Mouse (Mus musculus): ENCODE data around the gene Kcna6. TPM values are rescaled to one million over a fixed set of nuclear protein-coding genes. Genes with fewer than 3 reads are reported as not detected.
A peak's percentile ranks its signal among the peaks of the same experiment; 100 is the strongest.

Gene Kcna6
- polyA plus RNA-seq, 1 experiment from 2014 or later: 2.6 TPM

- no peaks in the 10 kb centered on the region for H3K9me3 ChIP-seq (ENCODE audit: control insufficient read depth, low read length)
- no peak for ATAC-seq (replicated peaks; ENCODE audit: low FRiP score, low TSS enrichment, low read depth)
- WGBS: 82% methylated on average over 6 of the region's 6 CpGs
These were observed 27.9 kb downstream of the Kcna6 start for GRCm38 (mm10) chr6:126712531-126712930.

GRCm38 (mm10) chr6:126705936-126706335, 34.5 kb downstream of the Kcna6 start:
- Histone ChIP-seq H3K27ac (ENCODE audit: low read depth) (no peak overlapping the region), H3K4me1 (replicated peaks; ENCODE audit: control insufficient read depth, insufficient read depth, low read length) (no peaks in the 10 kb centered on the region), H3K9ac (ENCODE audit: low read length) (no peak overlapping the region), H3K27me3 (replicated peaks; ENCODE audit: control insufficient read depth, insufficient read depth, low read length) (peaks cover 6% of the 10 kb centered on the region; the same call in 1 of the 2 replicates), H3K9me3 (ENCODE audit: control insufficient read depth, low read length) (no peaks in the 10 kb centered on the region), H3K4me2 (ENCODE audit: low read length) (no peak overlapping the region), H3K36me3 (ENCODE audit: control insufficient read depth, insufficient read depth, low read length) (no peaks in the 10 kb centered on the region), H3K4me3 (ENCODE audit: low read depth, low read length) (no peak overlapping the region)
- 68% methylated on average over 6 of the region's 6 CpGs for WGBS
- DNase-seq (ENCODE audit: low spot score): no peak
- ATAC-seq (replicated peaks; ENCODE audit: low FRiP score, low TSS enrichment, low read depth): no peak

More at GRCm38 (mm10) chr6:126712531-126712930, 27.9 kb downstream of the Kcna6 start:
- Histone ChIP-seq H3K4me3 (ENCODE audit: low read depth, low read length) (no peak overlapping the region), H3K36me3 (ENCODE audit: control insufficient read depth, insufficient read depth, low read length) (no peaks in the 10 kb centered on the region), H3K27me3 (replicated peaks; ENCODE audit: control insufficient read depth, insufficient read depth, low read length) (no peaks in the 10 kb centered on the region), H3K27ac (ENCODE audit: low read depth) (no peak overlapping the region), H3K9ac (ENCODE audit: low read length) (no peak overlapping the region), H3K4me2 (ENCODE audit: low read length) (no peak overlapping the region), H3K4me1 (replicated peaks; ENCODE audit: control insufficient read depth, insufficient read depth, low read length) (no peaks in the 10 kb centered on the region)
- no peak for DNase-seq (ENCODE audit: low spot score)

GRCm38 (mm10) chr6:126704430-126704829, 36.0 kb downstream of the Kcna6 start:
- Histone ChIP-seq H3K9ac (ENCODE audit: low read length) (no peak overlapping the region), H3K27ac (ENCODE audit: low read depth) (no peak overlapping the region), H3K36me3 (ENCODE audit: control insufficient read depth, insufficient read depth, low read length) (no peaks in the 10 kb centered on the region), H3K4me2 (ENCODE audit: low read length) (no peak overlapping the region), H3K9me3 (ENCODE audit: control insufficient read depth, low read length) (no peaks in the 10 kb centered on the region), H3K4me1 (replicated peaks; ENCODE audit: control insufficient read depth, insufficient read depth, low read length) (no peaks in the 10 kb centered on the region), H3K4me3 (ENCODE audit: low read depth, low read length) (no peak overlapping the region), H3K27me3 (replicated peaks; ENCODE audit: control insufficient read depth, insufficient read depth, low read length) (peaks cover 6% of the 10 kb centered on the region; the same call in 1 of the 2 replicates)
- peak; percentile 55 for DNase-seq (ENCODE audit: low spot score)
- no peak for ATAC-seq (replicated peaks; ENCODE audit: low FRiP score, low TSS enrichment, low read depth)
- WGBS: 23% methylated on average over 4 of the region's 4 CpGs

- no peak overlapping the region for H3K4me3 ChIP-seq (ENCODE audit: low read depth, low read length)
These were observed 38.4 kb downstream of the Kcna6 start for GRCm38 (mm10) chr6:126702116-126702515.

GRCm38 (mm10) chr6:126701196-126701595, 39.3 kb downstream of the Kcna6 start:
- Histone ChIP-seq H3K4me2 (ENCODE audit: low read length) (no peak overlapping the region), H3K9ac (ENCODE audit: low read length) (no peak overlapping the region), H3K4me1 (replicated peaks; ENCODE audit: control insufficient read depth, insufficient read depth, low read length) (no peaks in the 10 kb centered on the region), H3K4me3 (ENCODE audit: low read depth, low read length) (no peak overlapping the region), H3K36me3 (ENCODE audit: control insufficient read depth, insufficient read depth, low read length) (no peaks in the 10 kb centered on the region), H3K27me3 (replicated peaks; ENCODE audit: control insufficient read depth, insufficient read depth, low read length) (peaks cover 6% of the 10 kb centered on the region; the same call in 1 of the 2 replicates), H3K9me3 (ENCODE audit: control insufficient read depth, low read length) (no peaks in the 10 kb centered on the region), H3K27ac (ENCODE audit: low read depth) (no peak overlapping the region)
- 72% methylated on average over 23 of the region's 23 CpGs for WGBS
- ATAC-seq (replicated peaks; ENCODE audit: low FRiP score, low TSS enrichment, low read depth): no peak
- DNase-seq (ENCODE audit: low spot score): no peak

More at GRCm38 (mm10) chr6:126702116-126702515, 38.4 kb downstream of the Kcna6 start:
- Histone ChIP-seq H3K27ac (ENCODE audit: low read depth) (no peak overlapping the region), H3K4me1 (replicated peaks; ENCODE audit: control insufficient read depth, insufficient read depth, low read length) (no peaks in the 10 kb centered on the region), H3K9me3 (ENCODE audit: control insufficient read depth, low read length) (no peaks in the 10 kb centered on the region), H3K27me3 (replicated peaks; ENCODE audit: control insufficient read depth, insufficient read depth, low read length) (peaks cover 6% of the 10 kb centered on the region; the same call in 1 of the 2 replicates), H3K36me3 (ENCODE audit: control insufficient read depth, insufficient read depth, low read length) (no peaks in the 10 kb centered on the region), H3K4me2 (ENCODE audit: low read length) (peak overlapping the region; percentile 36; the same call in 1 of the 2 replicates), H3K9ac (ENCODE audit: low read length) (no peak overlapping the region)
- ATAC-seq (replicated peaks; ENCODE audit: low FRiP score, low TSS enrichment, low read depth) (peak; percentile 60; the same call in 1 of the 2 replicates), DNase-seq (ENCODE audit: low spot score) (peak; percentile 94)
- 2% methylated on average over 12 of the region's 12 CpGs for WGBS

GRCm38 (mm10) chr6:126699995-126700394, 40.5 kb downstream of the Kcna6 start:
- no peak for DNase-seq (ENCODE audit: low spot score)
- H3K4me1 ChIP-seq (replicated peaks; ENCODE audit: control insufficient read depth, insufficient read depth, low read length): no peaks in the 10 kb centered on the region
- peaks cover 6% of the 10 kb centered on the region; the same call in 1 of the 2 replicates for H3K27me3 ChIP-seq (replicated peaks; ENCODE audit: control insufficient read depth, insufficient read depth, low read length)
- H3K4me2 ChIP-seq (ENCODE audit: low read length): no peak overlapping the region
- WGBS: 74% methylated on average over 5 of the region's 5 CpGs
- no peaks in the 10 kb centered on the region for H3K9me3 ChIP-seq (ENCODE audit: control insufficient read depth, low read length)
- no peak overlapping the region for H3K4me3 ChIP-seq (ENCODE audit: low read depth, low read length)
- no peak for ATAC-seq (replicated peaks; ENCODE audit: low FRiP score, low TSS enrichment, low read depth)
- H3K27ac ChIP-seq (ENCODE audit: low read depth): no peak overlapping the region
- no peak overlapping the region for H3K9ac ChIP-seq (ENCODE audit: low read length)
- no peaks in the 10 kb centered on the region for H3K36me3 ChIP-seq (ENCODE audit: control insufficient read depth, insufficient read depth, low read length)

GRCm38 (mm10) chr6:126687120-126687519, 53.4 kb downstream of the Kcna6 start:
- Histone ChIP-seq H3K4me1 (replicated peaks; ENCODE audit: control insufficient read depth, insufficient read depth, low read length) (no peaks in the 10 kb centered on the region), H3K9ac (ENCODE audit: low read length) (no peak overlapping the region), H3K4me2 (ENCODE audit: low read length) (no peak overlapping the region), H3K27ac (ENCODE audit: low read depth) (no peak overlapping the region), H3K36me3 (ENCODE audit: control insufficient read depth, insufficient read depth, low read length) (no peaks in the 10 kb centered on the region), H3K4me3 (ENCODE audit: low read depth, low read length) (no peak overlapping the region), H3K9me3 (ENCODE audit: control insufficient read depth, low read length) (no peaks in the 10 kb centered on the region), H3K27me3 (replicated peaks; ENCODE audit: control insufficient read depth, insufficient read depth, low read length) (no peaks in the 10 kb centered on the region)
- DNase-seq (ENCODE audit: low spot score): no peak
- ATAC-seq (replicated peaks; ENCODE audit: low FRiP score, low TSS enrichment, low read depth): no peak
- 77% methylated on average over 4 of the region's 4 CpGs for WGBS

GRCm38 (mm10) chr6:126685135-126685534, 55.3 kb downstream of the Kcna6 start:
- Histone ChIP-seq H3K27me3 (replicated peaks; ENCODE audit: control insufficient read depth, insufficient read depth, low read length) (no peaks in the 10 kb centered on the region), H3K4me2 (ENCODE audit: low read length) (no peak overlapping the region), H3K36me3 (ENCODE audit: control insufficient read depth, insufficient read depth, low read length) (no peaks in the 10 kb centered on the region), H3K9me3 (ENCODE audit: control insufficient read depth, low read length) (no peaks in the 10 kb centered on the region), H3K27ac (ENCODE audit: low read depth) (no peak overlapping the region), H3K4me3 (ENCODE audit: low read depth, low read length) (no peak overlapping the region), H3K9ac (ENCODE audit: low read length) (no peak overlapping the region), H3K4me1 (replicated peaks; ENCODE audit: control insufficient read depth, insufficient read depth, low read length) (no peaks in the 10 kb centered on the region)
- 33% methylated on average over 3 of the region's 3 CpGs for WGBS
- DNase-seq (ENCODE audit: low spot score) (no peak), ATAC-seq (replicated peaks; ENCODE audit: low FRiP score, low TSS enrichment, low read depth) (no peak)

- Histone ChIP-seq H3K27me3 (replicated peaks; ENCODE audit: control insufficient read depth, insufficient read depth, low read length) (no peaks in the 10 kb centered on the region), H3K4me2 (ENCODE audit: low read length) (no peak overlapping the region), H3K4me1 (replicated peaks; ENCODE audit: control insufficient read depth, insufficient read depth, low read length) (no peaks in the 10 kb centered on the region), H3K4me3 (ENCODE audit: low read depth, low read length) (no peak overlapping the region), H3K9ac (ENCODE audit: low read length) (no peak overlapping the region), H3K9me3 (ENCODE audit: control insufficient read depth, low read length) (no peaks in the 10 kb centered on the region), H3K27ac (ENCODE audit: low read depth) (no peak overlapping the region), H3K36me3 (ENCODE audit: control insufficient read depth, insufficient read depth, low read length) (no peaks in the 10 kb centered on the region)
- WGBS: 66% methylated on average over 7 of the region's 7 CpGs
- ATAC-seq (replicated peaks; ENCODE audit: low FRiP score, low TSS enrichment, low read depth) (no peak), DNase-seq (ENCODE audit: low spot score) (no peak)
These were observed 61.5 kb downstream of the Kcna6 start for GRCm38 (mm10) chr6:126678961-126679360.

All from intestine, embryonic 14.5 days (tissue).